Mouse (Mus musculus) subcutaneous adipose tissue, adult 2 months (tissue): ENCODE results near the gene Ap3d1. TPM values are rescaled to one million over a fixed set of nuclear protein-coding genes. Genes with fewer than 3 reads are reported as not detected.

Experiments used
- polyA plus RNA-seq: library from polyadenylated mRNA; depleted of rRNA; stranded (reverse); fragments of >200 nt; gene quantifications from 2 replicates; pipeline ENCODE4 v1.2.3, GENCODE M21; 2012; ENCODE audit warnings: low replicate concordance; rRNA removed

Gene Ap3d1
- polyA plus RNA-seq, result 155 and 208 TPM in 2 replicates

DNA sequence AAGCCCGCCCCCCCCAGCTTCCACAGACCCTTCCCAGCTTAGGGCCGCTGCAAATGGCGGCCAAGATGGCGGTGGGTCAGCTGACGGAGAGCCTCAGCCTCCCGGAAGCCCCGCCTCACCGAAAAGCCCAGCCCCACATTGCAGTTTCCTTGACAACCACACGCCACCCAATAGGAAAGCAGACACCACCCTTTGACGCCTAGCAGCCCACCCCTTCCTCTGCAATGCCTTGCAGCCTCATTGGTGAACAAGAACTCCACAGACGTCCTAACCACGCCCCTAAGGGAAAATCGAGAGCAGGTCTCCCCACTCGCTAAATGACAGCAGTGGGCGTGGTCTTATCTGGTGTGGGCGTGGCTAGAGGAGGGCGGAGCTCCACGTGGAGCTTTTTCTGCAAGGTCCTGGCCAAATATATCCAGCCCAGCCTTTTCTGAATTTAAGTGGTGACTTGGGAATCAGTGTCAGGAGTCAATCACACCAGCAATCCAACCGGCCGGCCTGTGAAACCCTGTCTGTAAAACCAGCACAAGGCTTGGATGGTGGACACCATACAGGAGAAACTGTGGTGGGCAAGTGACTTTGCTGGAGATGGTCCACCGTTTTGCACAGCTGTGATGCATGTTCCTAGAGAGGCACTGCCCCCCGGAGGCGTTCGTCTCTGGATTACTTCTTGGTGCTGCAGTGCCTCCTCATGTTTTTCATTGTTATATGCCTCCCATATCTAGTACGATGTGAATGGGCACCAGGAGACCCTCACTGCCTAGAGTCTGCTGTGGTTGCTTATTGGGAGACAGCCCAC lies at the start of gene Ap3d1:
Gene Ap3d1 (minus strand): TSS at position 85 of the 799 bp plus-strand sequence.

DNA sequence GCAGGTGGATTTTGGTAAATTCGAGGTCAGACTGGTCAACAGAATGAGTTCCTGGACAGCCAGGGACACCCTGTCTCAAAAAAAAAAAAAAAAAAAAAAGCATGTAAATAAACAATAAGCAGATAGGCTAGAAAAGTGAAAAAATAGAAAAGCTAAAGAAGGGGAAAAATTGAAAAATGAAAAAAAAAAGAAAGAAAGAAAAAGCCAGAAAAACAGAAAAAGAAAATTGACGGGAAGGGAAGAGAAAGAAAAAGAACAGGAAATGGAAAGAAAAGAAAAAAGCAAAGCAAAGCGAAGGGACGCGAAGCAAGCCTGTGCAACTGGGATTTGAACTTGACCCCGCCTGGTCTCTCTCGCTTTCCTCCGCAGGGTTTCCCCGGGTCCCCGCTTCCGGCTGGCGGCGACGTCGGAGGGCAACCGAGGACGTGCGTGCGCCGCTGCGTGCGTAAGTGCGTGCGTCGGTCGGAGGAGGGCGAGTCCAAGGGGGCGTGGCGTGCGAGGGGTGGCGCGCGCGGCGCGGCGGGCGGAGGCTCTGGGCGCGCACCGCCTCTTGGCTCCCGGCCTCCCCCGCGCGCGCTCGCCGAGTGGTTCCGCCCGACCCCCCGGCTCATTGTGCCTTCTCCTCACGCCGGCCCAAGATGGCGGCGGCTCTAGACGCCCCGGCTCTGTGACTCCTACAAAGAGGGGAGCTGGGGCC lies 12.7 kb upstream of the Ap3d1 start, which contains the start of gene Dot1l:
Gene Dot1l (plus strand): TSS at position 613 of the 697 bp plus-strand sequence.

DNA sequence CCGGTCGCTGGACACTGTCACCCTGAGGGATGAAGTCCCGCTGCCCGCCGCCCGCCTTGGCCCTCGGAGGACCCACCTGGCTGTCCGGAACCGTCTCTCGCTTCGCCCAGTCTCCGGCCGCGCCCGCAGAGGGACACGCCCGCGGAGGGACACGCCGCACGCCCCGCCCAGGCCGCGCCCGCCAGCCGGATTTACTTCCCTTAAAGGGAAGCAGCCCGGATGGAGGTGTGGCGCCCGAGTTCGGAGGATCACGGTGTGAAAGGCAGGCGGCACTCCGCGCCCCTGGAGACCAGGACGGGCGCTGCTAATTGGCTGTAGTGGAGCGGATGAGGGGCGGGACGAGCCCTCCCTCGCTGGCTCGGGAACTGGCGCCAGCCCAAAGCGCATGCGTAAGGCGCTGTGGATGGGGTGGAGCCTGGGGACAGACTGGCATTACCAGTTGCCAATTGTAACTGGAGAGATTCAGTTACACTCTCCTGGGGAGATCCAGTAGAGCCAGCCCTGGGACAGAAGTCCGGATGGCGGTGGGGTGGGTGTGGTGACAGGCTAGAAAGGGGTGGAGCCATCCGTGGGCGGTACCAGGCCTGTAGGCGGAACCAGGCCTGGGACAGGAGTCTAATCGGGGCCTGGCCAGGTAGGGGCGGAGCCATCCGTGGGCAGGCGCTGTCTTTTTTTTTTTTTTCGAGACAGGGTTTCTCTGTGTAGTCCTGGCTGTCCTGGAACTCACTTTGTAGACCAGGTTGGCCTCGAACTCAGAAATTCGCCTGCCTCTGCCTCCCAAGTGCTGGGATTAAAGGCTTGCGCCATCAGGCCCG lies 40.1 kb downstream of the Ap3d1 start, which contains the start of the genes Mob3a and Izumo4:
Gene Mob3a (minus strand): TSS at position 257 of the 815 bp plus-strand sequence.
Gene Izumo4 (plus strand): TSS at position 464 of the 815 bp plus-strand sequence.

DNA sequence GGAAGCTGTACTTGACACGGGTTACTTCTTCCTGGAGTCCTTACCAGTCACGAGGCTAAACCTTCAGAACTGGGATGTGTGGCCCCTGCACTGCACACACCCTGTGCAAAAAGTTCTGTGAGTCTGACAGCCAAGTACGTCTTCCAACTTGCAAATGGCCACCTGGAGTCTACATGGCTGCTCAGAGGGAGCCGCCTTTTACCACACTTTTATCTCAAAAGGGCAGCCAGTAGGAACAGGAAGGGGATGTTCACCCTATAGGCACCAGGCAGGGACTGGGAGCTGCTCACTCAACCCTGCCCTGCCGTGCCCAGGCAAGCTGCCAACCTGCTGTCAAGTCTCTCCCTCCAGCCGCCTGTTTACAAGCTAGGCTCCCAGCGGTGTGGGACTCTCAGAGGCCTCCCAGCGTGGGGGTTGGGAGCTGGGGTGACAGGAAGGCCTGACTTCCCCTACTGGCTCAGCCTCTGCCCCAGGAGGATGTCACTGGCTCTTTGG lies 64.1 kb downstream of the Ap3d1 start, which contains the start of gene Mknk2:
Gene Mknk2 (minus strand): TSS at position 171 of the 495 bp plus-strand sequence.

Other genes with a start within 250 kb of the Ap3d1 start
- not detected in 2 replicates for gene Onecut3, start 247.4 kb downstream of the Ap3d1 start, polyA plus RNA-seq
- gene Atp8b3, start 203.1 kb downstream of the Ap3d1 start, polyA plus RNA-seq, result 0.03 and 0.06 TPM in 2 replicates
- gene Rexo1, start 180.7 kb downstream of the Ap3d1 start, polyA plus RNA-seq, result 36.1 and 53.1 TPM in 2 replicates
- 13.1 and 28.3 TPM in 2 replicates for gene Klf16, start 164.9 kb downstream of the Ap3d1 start, polyA plus RNA-seq
- gene Abhd17a, start 151.9 kb downstream of the Ap3d1 start, polyA plus RNA-seq, result 199 and 204 TPM in 2 replicates
- gene Scamp4, start 139.4 kb downstream of the Ap3d1 start, polyA plus RNA-seq, result 107 and 129 TPM in 2 replicates
- gene Adat3, start 139.4 kb downstream of the Ap3d1 start, polyA plus RNA-seq, result 9.4 and 12.8 TPM in 2 replicates
- 1.6 and 3.7 TPM in 2 replicates for gene Gm49322, start 136.2 kb downstream of the Ap3d1 start, polyA plus RNA-seq
- gene Csnk1g2, start 119.4 kb downstream of the Ap3d1 start, polyA plus RNA-seq, result 183 and 235 TPM in 2 replicates
- gene Btbd2, start 85.2 kb downstream of the Ap3d1 start, polyA plus RNA-seq, result 80.1 and 107 TPM in 2 replicates
- 507 and 1,079 TPM in 2 replicates for gene Mknk2, start 64.2 kb downstream of the Ap3d1 start, polyA plus RNA-seq
- 43.3 and 51.8 TPM in 2 replicates for gene Mob3a, start 40.3 kb downstream of the Ap3d1 start, polyA plus RNA-seq
- 61.1 and 73.0 TPM in 2 replicates for gene Izumo4, start 40.1 kb downstream of the Ap3d1 start, polyA plus RNA-seq
- 17.0 and 39.8 TPM in 2 replicates for gene Dot1l, start 12.9 kb upstream of the Ap3d1 start, polyA plus RNA-seq
- gene Sf3a2, start 55.9 kb upstream of the Ap3d1 start, polyA plus RNA-seq, result 24.0 and 43.6 TPM in 2 replicates
- gene Plekhj1, start 56.4 kb upstream of the Ap3d1 start, polyA plus RNA-seq, result 44.8 and 76.1 TPM in 2 replicates
- 0.44 and 0.53 TPM in 2 replicates for gene Amh, start 63.0 kb upstream of the Ap3d1 start, polyA plus RNA-seq
- gene Jsrp1, start 71.2 kb upstream of the Ap3d1 start, polyA plus RNA-seq, result 0.21 and 0.96 TPM in 2 replicates
- gene Oaz1, start 84.4 kb upstream of the Ap3d1 start, polyA plus RNA-seq, result 919 and 1,058 TPM in 2 replicates
- gene Lingo3, start 101.8 kb upstream of the Ap3d1 start, polyA plus RNA-seq, result 0.03 TPM in 1 of 2 replicates, not detected in the other
- gene Lsm7, start 112.9 kb upstream of the Ap3d1 start, polyA plus RNA-seq, result 86.7 and 136 TPM in 2 replicates
- gene Sppl2b, start 113.0 kb upstream of the Ap3d1 start, polyA plus RNA-seq, result 62.5 and 116 TPM in 2 replicates
- gene Tmprss9, start 129.6 kb upstream of the Ap3d1 start, polyA plus RNA-seq, result 0.07 and 0.36 TPM in 2 replicates
- 179 and 198 TPM in 2 replicates for gene Timm13, start 158.7 kb upstream of the Ap3d1 start, polyA plus RNA-seq
- gene Lmnb2, start 176.0 kb upstream of the Ap3d1 start, polyA plus RNA-seq, result 7.3 and 23.8 TPM in 2 replicates
- 18.0 and 22.1 TPM in 2 replicates for gene Gadd45b, start 187.8 kb upstream of the Ap3d1 start, polyA plus RNA-seq